Mouse (Mus musculus) MEL (cell line): Measurements from ENCODE around the gene Olfr1136.

Source experiments
- EP300 ChIP-seq, 2 experiments: IDR thresholded peaks; 2 replicates each; pipeline ENCODE4 v1.6.1; 2011; ENCODE audit warnings: improper control_type of control experiment in 2 of 2, low read length in 2 of 2, low read depth in 1 of 2, mild to moderate bottlenecking in 1 of 2
- GATA1 ChIP-seq: IDR thresholded peaks from 2 replicates; pipeline ENCODE4 v1.6.1; 2011; ENCODE audit warnings: low read depth, low read length, improper control_type of control experiment
- KAT2A ChIP-seq: conservative IDR thresholded peaks from 2 replicates; pipeline ENCODE4 v1.6.1; 2012; ENCODE audit warnings: low read depth, low read length, improper control_type of control experiment, inconsistent platforms
- MAFK ChIP-seq: IDR thresholded peaks from 2 replicates; pipeline ENCODE4 v1.6.1; 2011; ENCODE audit warnings: low read depth, mild to moderate bottlenecking, low read length, improper control_type of control experiment, borderline replicate concordance
- MYB ChIP-seq: IDR thresholded peaks from 2 replicates; pipeline ENCODE4 v1.6.1; 2011; ENCODE audit warnings: mild to moderate bottlenecking, low read depth, low read length, improper control_type of control experiment
- POLR2A ChIP-seq, 2 experiments: IDR thresholded peaks; 2 replicates each; pipeline ENCODE4 v1.6.1; 2011 to 2012; ENCODE audit warnings: low read length in 2 of 2, mild to moderate bottlenecking in 2 of 2, control low read depth in 1 of 2, improper control_type of control experiment in 1 of 2, low read depth in 1 of 2, moderate library complexity in 1 of 2; ENCODE audit not compliant: control insufficient read depth in 1 of 2, insufficient read depth in 1 of 2, poor library complexity in 1 of 2

DNA sequence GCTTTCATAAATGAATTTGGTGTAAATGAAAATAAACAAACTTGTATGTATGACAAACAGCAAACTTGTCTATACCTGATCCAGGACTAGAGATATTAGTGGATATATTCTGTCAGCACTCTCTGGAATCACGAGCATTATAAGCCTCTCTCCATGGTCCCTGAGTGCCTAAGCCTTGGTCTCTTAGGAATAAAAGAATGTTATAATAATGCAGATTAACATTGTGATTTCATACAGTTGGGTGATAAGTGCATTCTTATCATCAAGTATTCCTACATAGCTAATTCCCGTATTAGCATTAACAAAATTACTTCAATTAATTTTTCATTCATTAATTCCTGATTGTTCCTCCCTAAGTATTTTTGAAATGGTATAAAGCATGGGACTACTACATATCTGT, 35.4 kb downstream of the Olfr1136 start, which contains the start of gene Olfr1134:
- TF ChIP-seq POLR2A (IDR thresholded peaks at IDR 0.05; ENCODE audit: control insufficient read depth in 1 of 2, insufficient read depth in 1 of 2, low read depth in 1 of 2, low read length in 2 of 2, poor library complexity in 1 of 2) (no peak), GATA1 (no peak), MAFK (no peak), MYB (no peak), KAT2A (no peak), EP300 (IDR thresholded peaks at IDR 0.05; ENCODE audit: low read depth in 1 of 2, low read length in 2 of 2) (no peak)
